Mouse (Mus musculus): ENCODE data around the gene Hist1h4i. TPM values are rescaled to one million over a fixed set of nuclear protein-coding genes. Genes with fewer than 3 reads are reported as not detected.

Gene Hist1h4i
- total and polyA plus RNA-seq, 2 experiments from 2014 or later: 4.2 to 26.4 TPM

DNA sequence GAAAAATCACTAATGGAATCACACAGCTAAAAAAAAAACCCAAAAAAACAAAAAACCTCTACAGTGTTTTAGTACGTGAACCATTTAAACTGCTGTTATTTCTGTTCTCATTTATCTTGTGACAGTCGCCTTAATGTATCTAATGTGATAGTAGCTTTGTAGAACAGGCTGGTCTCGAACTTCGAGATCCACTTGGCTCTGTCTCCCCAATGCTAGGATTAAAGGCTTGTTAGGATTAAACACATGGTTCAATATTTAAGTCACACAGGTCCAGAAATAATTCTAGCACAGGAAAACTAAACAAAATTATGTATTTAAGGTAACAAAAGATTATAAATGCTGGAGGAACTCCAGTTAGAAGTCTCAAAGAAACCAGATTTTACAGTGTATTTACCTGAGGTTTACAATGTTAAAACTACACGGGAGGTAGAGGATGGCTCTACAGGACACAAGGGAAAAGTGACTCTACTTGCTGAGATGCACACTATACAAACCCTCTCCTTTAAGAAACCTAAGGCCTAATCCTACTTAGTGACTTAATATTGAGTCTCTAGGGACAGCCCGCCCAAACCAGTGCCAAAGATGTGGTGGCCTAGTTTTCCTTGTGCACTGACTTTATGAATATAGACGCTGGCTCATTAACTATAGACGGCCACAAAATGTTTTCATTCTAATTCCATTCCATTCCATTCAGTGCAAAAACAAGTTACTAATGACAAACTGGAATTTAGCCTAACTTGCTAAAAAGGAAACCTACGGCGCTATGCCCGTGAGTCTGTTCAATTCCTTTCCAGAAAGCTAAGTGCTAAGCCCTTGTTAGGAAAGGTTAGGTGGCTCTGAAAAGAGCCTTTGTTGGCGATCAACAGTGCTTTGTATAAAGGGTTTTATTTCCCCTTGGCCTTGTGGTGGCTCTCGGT is 747 bp upstream of the Hist1h4i start:
- no peaks in the 10 kb centered on the region for H3K9me3 ChIP-seq (ENCODE audit: low read length)
- DNase-seq (no peak), ATAC-seq (no peak)
- H3K4me2 ChIP-seq (ENCODE audit: low read depth): peak overlapping the region; percentile 71
- TF ChIP-seq CTCF (IDR thresholded peaks at IDR 0.05; ENCODE audit: low read depth): no peak
- H3K36me3 ChIP-seq (ENCODE audit: insufficient read depth): no peaks in the 10 kb centered on the region
- peak overlapping the region; percentile 42; the same call in 1 of the 2 replicates for H3K27ac ChIP-seq (ENCODE audit: low read depth, low read length)
- 2% methylated on average over 13 of the region's 13 CpGs for WGBS
- no peaks in the 10 kb centered on the region for H3K27me3 ChIP-seq (ENCODE audit: insufficient read depth, low read length)
- peak overlapping the region; percentile 18; the same call in 1 of the 2 replicates for H3K9ac ChIP-seq
- peaks cover 11% of the 10 kb centered on the region for H3K4me1 ChIP-seq (ENCODE audit: insufficient read depth)
- H3K4me3 ChIP-seq (ENCODE audit: low read depth, low read length): peak overlapping the region; percentile 40

GRCm38 (mm10) chr13:22040464-22041141 is 559 bp downstream of the Hist1h4i start:
- peak overlapping the region; percentile 42 for H3K9ac ChIP-seq
- H3K9me3 ChIP-seq (ENCODE audit: low read length): no peaks in the 10 kb centered on the region
- 0% methylated on average over 18 of the region's 24 CpGs for WGBS
- peak overlapping the region; percentile 40 for H3K4me3 ChIP-seq (ENCODE audit: low read depth, low read length)
- DNase-seq (no peak), ATAC-seq (peak; percentile 8; the same call in 1 of the 2 replicates)
- no peaks in the 10 kb centered on the region for H3K36me3 ChIP-seq (ENCODE audit: insufficient read depth)
- H3K27ac ChIP-seq (ENCODE audit: low read depth, low read length): peak overlapping the region; percentile 79
- TF ChIP-seq CTCF (IDR thresholded peaks at IDR 0.05; ENCODE audit: low read depth): no peak
- peak overlapping the region; percentile 71 for H3K4me2 ChIP-seq (ENCODE audit: low read depth)
- peaks cover 17% of the 10 kb centered on the region for H3K4me1 ChIP-seq (ENCODE audit: insufficient read depth)
- H3K27me3 ChIP-seq (ENCODE audit: insufficient read depth, low read length): no peaks in the 10 kb centered on the region

- ATAC-seq: no peak
- no peak for TF ChIP-seq CTCF (IDR thresholded peaks at IDR 0.05; ENCODE audit: low read depth)
- H3K9me3 ChIP-seq (ENCODE audit: low read length): no peaks in the 10 kb centered on the region
- no peak overlapping the region for H3K4me3 ChIP-seq (ENCODE audit: low read depth, low read length)
- H3K27ac ChIP-seq (ENCODE audit: low read depth, low read length): no peak overlapping the region
- peak overlapping the region; percentile 71 for H3K4me2 ChIP-seq (ENCODE audit: low read depth)
- no peaks in the 10 kb centered on the region for H3K27me3 ChIP-seq (ENCODE audit: insufficient read depth, low read length)
- 7% methylated on average over 2 of the region's 2 CpGs for WGBS
- H3K4me1 ChIP-seq (ENCODE audit: insufficient read depth): peaks cover 17% of the 10 kb centered on the region
- no peaks in the 10 kb centered on the region for H3K36me3 ChIP-seq (ENCODE audit: insufficient read depth)
- no peak overlapping the region for H3K9ac ChIP-seq
- no peak for DNase-seq
Observed at GRCm38 (mm10) chr13:22039951-22040463, 1.2 kb downstream of the Hist1h4i start.

DNA sequence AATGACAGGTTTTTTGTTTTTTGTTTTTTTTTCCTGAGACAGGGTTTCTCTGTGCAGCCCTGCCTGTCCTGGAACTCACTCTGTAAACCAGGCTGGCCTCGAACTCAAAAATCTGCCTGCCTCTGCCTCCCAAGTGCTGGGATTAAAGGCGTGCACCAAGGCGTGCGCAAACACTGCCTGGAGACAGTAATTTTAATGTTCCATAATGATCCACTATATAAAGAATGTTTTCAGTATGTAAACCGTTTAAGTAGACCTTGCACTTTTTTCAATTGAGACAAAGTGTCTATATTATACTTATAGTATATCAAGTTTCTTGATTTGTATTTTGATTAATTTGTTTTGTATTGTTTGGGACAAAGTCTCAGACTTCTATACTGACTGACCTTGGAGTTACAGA is 1.8 kb downstream of the Hist1h4i start:
- Histone ChIP-seq H3K27ac (ENCODE audit: low read depth, low read length) (no peak overlapping the region), H3K27me3 (ENCODE audit: insufficient read depth, low read length) (no peaks in the 10 kb centered on the region), H3K36me3 (ENCODE audit: insufficient read depth) (no peaks in the 10 kb centered on the region), H3K9me3 (ENCODE audit: low read length) (no peaks in the 10 kb centered on the region), H3K4me1 (ENCODE audit: insufficient read depth) (peaks cover 17% of the 10 kb centered on the region), H3K9ac (no peak overlapping the region), H3K4me2 (ENCODE audit: low read depth) (no peak overlapping the region), H3K4me3 (ENCODE audit: low read depth, low read length) (no peak overlapping the region)
- DNase-seq (no peak), ATAC-seq (no peak)
- TF ChIP-seq CTCF (IDR thresholded peaks at IDR 0.05; ENCODE audit: low read depth): no peak
- 66% methylated on average over 5 of the region's 5 CpGs for WGBS

GRCm38 (mm10) chr13:22037415-22037814 is 3.7 kb downstream of the Hist1h4i start:
- TF ChIP-seq CTCF (IDR thresholded peaks at IDR 0.05; ENCODE audit: low read depth): no peak
- no peaks in the 10 kb centered on the region for H3K36me3 ChIP-seq (ENCODE audit: insufficient read depth)
- no peak overlapping the region for H3K4me3 ChIP-seq (ENCODE audit: low read depth, low read length)
- no peak overlapping the region for H3K9ac ChIP-seq
- DNase-seq: no peak
- no peak overlapping the region for H3K27ac ChIP-seq (ENCODE audit: low read depth, low read length)
- H3K9me3 ChIP-seq (ENCODE audit: low read length): no peaks in the 10 kb centered on the region
- no peak for ATAC-seq
- WGBS: 83% methylated on average over 2 of the region's 2 CpGs
- H3K4me2 ChIP-seq (ENCODE audit: low read depth): no peak overlapping the region
- no peaks in the 10 kb centered on the region for H3K27me3 ChIP-seq (ENCODE audit: insufficient read depth, low read length)
- H3K4me1 ChIP-seq (ENCODE audit: insufficient read depth): peaks cover 17% of the 10 kb centered on the region

- WGBS: 63% methylated on average over 3 of the region's 3 CpGs
- Histone ChIP-seq H3K9me3 (ENCODE audit: low read length) (no peaks in the 10 kb centered on the region), H3K9ac (no peak overlapping the region), H3K4me2 (ENCODE audit: low read depth) (no peak overlapping the region), H3K27me3 (ENCODE audit: insufficient read depth, low read length) (no peaks in the 10 kb centered on the region), H3K27ac (ENCODE audit: low read depth, low read length) (no peak overlapping the region), H3K4me1 (ENCODE audit: insufficient read depth) (peaks cover 17% of the 10 kb centered on the region), H3K36me3 (ENCODE audit: insufficient read depth) (no peaks in the 10 kb centered on the region), H3K4me3 (ENCODE audit: low read depth, low read length) (no peak overlapping the region)
- no peak for DNase-seq
- TF ChIP-seq CTCF (IDR thresholded peaks at IDR 0.05; ENCODE audit: low read depth): no peak
- no peak for ATAC-seq
Observed at GRCm38 (mm10) chr13:22036986-22037385, 4.2 kb downstream of the Hist1h4i start.

Data from forebrain, postnatal 0 days (tissue).